Mouse (Mus musculus): Measurements from ENCODE around the gene Sorbs1. TPM values are rescaled to one million over a fixed set of nuclear protein-coding genes. Genes with fewer than 3 reads are reported as not detected.

Gene Sorbs1
- polyA plus RNA-seq, 1 experiment from 2014 or later, result 107 TPM

DNA sequence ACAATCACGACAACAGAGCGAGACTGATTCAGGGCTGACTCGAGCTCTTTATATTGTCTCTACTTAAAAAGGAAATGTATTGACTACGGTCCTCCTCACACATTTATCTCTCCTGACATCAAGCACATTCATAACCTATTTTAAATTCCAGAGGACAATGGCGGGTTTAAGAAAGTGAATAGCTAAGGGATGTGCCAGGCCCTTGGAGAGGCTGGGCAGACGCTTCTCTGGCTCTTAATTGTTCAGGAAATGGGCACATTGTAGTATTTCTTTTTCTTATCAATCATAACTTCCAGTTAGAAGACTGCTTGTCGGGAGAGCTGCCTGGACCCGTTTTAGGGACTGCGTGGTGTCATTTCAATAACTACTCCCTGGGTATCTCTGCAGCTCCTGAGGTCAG, 20.7 kb downstream of the Sorbs1 start:
- H3K9ac ChIP-seq, result no peak overlapping the region
- no peak overlapping the region for H3K4me3 ChIP-seq
- H3K27me3 ChIP-seq (replicated peaks), result no peaks in the 10 kb centered on the region
- H3K4me2 ChIP-seq (replicated peaks), result no peak overlapping the region
- H3K9me3 ChIP-seq, result no peaks in the 10 kb centered on the region
- ATAC-seq (ENCODE audit: low FRiP score, low read depth), result no peak
- H3K4me1 ChIP-seq, result peaks cover 42% of the 10 kb centered on the region
- no peak overlapping the region for H3K27ac ChIP-seq
- H3K36me3 ChIP-seq, result no peaks in the 10 kb centered on the region; the same call in 1 of the 2 replicates
- 34% methylated on average over 9 of the region's 9 CpGs for WGBS

DNA sequence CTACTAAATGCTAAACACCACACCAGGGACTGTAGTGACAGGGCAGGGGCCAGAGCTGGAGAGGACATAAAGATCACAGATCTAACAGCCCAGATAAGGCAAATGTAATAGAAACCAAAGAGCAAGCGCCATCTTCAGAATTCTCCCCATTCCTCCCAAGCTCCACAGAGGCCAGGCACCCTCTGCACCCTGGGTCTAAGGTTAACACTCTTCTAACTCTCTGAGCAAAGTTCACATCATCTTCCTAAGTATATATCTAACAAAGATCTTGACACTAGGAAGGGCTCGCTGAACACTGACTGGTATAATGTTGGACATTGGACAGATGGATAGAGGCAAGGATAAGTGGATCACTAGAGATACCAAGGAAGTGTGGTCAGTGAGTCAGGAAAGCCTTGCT, 22.1 kb downstream of the Sorbs1 start:
- Histone ChIP-seq H3K27me3 (replicated peaks) (no peaks in the 10 kb centered on the region), H3K27ac (no peak overlapping the region), H3K4me1 (peaks cover 48% of the 10 kb centered on the region), H3K4me2 (replicated peaks) (no peak overlapping the region), H3K36me3 (no peaks in the 10 kb centered on the region; the same call in 1 of the 2 replicates), H3K4me3 (no peak overlapping the region), H3K9ac (no peak overlapping the region), H3K9me3 (no peaks in the 10 kb centered on the region)
- WGBS, result 95% methylated on average over 2 of the region's 2 CpGs
- ATAC-seq (ENCODE audit: low FRiP score, low read depth), result no peak

DNA sequence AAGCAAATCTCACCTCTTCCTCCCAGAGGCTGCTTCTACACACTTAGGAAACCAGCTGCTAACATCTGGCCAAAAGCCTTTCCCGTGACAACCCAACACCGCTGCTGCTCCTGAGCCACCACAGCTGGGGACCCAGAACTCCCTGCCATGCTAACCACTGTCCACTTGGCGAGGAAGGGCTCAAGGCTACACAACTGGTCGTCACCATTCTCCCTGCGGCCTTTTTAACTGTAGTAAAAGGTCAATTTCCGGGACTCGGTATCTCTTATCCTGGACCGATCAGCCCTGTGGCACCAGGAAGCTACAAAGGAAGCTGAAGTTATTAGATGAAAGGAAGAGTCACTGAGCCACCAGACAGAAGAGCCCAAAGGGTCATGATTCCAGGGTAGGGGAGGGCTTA, 22.8 kb downstream of the Sorbs1 start:
- Histone ChIP-seq H3K27ac (no peak overlapping the region), H3K4me3 (no peak overlapping the region), H3K36me3 (no peaks in the 10 kb centered on the region), H3K27me3 (replicated peaks) (no peaks in the 10 kb centered on the region), H3K9me3 (no peaks in the 10 kb centered on the region), H3K9ac (no peak overlapping the region), H3K4me2 (replicated peaks) (no peak overlapping the region), H3K4me1 (peaks cover 48% of the 10 kb centered on the region)
- no peak for ATAC-seq (ENCODE audit: low FRiP score, low read depth)
- 84% methylated on average over 8 of the region's 8 CpGs for WGBS

DNA sequence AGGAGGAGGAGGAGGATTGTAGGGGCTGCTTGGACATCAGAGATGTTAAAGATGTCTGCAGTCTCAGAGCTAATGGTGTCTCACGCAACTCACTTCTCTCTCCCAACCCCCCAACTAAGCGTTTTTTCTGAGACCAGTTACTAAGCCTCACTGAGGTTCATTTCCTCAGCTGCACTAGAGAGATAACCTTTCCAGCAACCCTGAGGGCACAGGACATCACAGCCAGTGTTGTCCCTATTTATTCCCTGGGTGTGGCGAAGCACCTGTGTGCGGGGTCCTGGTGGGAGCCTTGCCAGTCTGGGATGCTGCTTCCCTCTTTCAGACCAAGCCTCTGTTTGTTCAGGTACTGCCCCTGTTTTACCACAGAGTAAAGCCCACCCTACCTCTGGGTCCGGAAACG, 23.9 kb downstream of the Sorbs1 start:
- Histone ChIP-seq H3K9ac (no peak overlapping the region), H3K9me3 (no peaks in the 10 kb centered on the region), H3K36me3 (no peaks in the 10 kb centered on the region), H3K27ac (no peak overlapping the region; the same call in 1 of the 2 replicates), H3K4me1 (peaks cover 48% of the 10 kb centered on the region), H3K4me2 (replicated peaks) (no peak overlapping the region), H3K27me3 (replicated peaks) (no peaks in the 10 kb centered on the region), H3K4me3 (no peak overlapping the region)
- ATAC-seq (ENCODE audit: low FRiP score, low read depth), result no peak
- 69% methylated on average over 6 of the region's 6 CpGs for WGBS

DNA sequence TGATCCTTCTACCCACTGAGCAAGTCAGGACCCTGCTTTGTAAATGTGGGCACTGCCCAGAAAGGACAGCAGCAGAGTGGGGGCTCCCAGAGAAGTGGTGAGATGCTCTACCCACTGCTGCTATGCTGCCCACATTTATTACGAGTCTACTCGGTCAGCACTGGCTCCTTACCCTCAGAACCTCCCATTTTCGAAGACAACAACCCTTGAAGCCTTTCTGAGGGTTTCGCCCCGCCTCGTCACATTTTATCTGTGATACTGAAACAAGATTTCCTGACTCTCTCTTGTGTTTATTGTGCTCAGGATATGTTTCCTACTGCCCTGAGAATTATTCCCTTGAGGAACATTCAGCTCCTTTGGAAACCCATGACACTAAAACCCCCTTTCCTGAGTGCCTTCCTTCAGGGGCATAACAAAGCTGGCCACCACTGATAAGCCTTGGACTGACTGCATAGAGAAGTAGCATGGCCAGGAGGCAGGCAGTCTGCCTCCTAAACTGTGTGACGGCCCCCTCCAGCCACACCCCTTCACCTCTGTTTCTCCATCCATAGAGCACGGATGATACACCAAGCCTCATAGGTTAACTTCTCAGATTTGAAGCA, 24.6 kb downstream of the Sorbs1 start:
- WGBS, result 71% methylated on average over 8 of the region's 8 CpGs
- Histone ChIP-seq H3K9me3 (0 out of 2 replicates have a peak, but pooled peaks cover 3% of the 10 kb centered on the region), H3K4me3 (no peak overlapping the region), H3K4me1 (peaks cover 48% of the 10 kb centered on the region), H3K4me2 (replicated peaks) (no peak overlapping the region), H3K27ac (no peak overlapping the region), H3K36me3 (no peaks in the 10 kb centered on the region), H3K27me3 (replicated peaks) (no peaks in the 10 kb centered on the region), H3K9ac (no peak overlapping the region)
- no peak for ATAC-seq (ENCODE audit: low FRiP score, low read depth)

DNA sequence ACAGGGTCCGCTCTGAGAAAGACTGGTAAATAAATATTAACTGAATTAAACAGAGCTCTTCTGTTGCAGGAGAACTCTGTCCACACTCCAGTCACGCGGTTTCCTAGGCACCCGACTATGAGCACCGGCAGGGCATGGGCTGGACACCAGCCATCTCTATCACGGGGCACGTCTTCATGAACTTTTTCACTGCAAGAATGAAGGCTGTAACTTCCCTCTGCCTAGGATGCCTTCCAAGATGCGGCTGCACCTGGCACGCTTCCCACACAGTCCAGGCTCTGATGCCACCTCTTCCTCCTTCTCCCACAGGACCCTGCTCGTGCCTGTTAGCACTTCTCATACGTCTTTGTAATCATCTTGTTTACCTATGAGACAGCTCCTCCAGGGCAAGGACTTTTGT, 26.0 kb downstream of the Sorbs1 start:
- H3K4me2 ChIP-seq (replicated peaks), result no peak overlapping the region
- no peak overlapping the region for H3K9ac ChIP-seq
- peaks cover 38% of the 10 kb centered on the region for H3K4me1 ChIP-seq
- 0 out of 2 replicates have a peak, but pooled peaks cover 6% of the 10 kb centered on the region for H3K9me3 ChIP-seq
- ATAC-seq (ENCODE audit: low FRiP score, low read depth), result peak; percentile 55; the same call in 1 of the 2 replicates
- H3K27ac ChIP-seq, result no peak overlapping the region
- no peaks in the 10 kb centered on the region for H3K27me3 ChIP-seq (replicated peaks)
- H3K4me3 ChIP-seq, result no peak overlapping the region
- 72% methylated on average over 11 of the region's 11 CpGs for WGBS
- no peaks in the 10 kb centered on the region for H3K36me3 ChIP-seq

DNA sequence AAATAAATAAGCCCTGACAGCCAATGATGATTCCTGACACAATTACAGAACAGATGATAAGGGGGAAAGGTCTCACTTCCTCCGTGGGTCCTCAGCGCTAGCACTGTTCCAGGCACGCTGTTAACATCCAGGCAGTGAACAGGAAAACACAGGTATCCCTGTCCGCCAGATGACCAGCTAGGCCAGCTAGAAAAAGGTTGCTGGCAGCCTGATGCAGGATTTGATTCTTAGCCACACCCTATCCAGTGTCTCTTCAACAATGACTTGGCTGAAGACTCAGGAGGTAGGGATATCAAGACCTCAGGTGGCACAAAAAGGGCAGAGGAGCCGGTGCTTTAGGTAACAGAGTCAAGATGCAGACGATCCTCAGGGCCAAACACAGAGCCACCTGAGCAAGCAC, 32.5 kb downstream of the Sorbs1 start:
- Histone ChIP-seq H3K9ac (no peak overlapping the region), H3K4me3 (no peak overlapping the region), H3K27ac (no peak overlapping the region), H3K36me3 (no peaks in the 10 kb centered on the region), H3K4me1 (peaks cover 7% of the 10 kb centered on the region; the same call in 1 of the 2 replicates), H3K27me3 (replicated peaks) (no peaks in the 10 kb centered on the region), H3K9me3 (0 out of 2 replicates have a peak, but pooled peaks cover 6% of the 10 kb centered on the region), H3K4me2 (replicated peaks) (no peak overlapping the region)
- no peak for ATAC-seq (ENCODE audit: low FRiP score, low read depth)
- WGBS, result 90% methylated on average over 6 of the region's 6 CpGs

DNA sequence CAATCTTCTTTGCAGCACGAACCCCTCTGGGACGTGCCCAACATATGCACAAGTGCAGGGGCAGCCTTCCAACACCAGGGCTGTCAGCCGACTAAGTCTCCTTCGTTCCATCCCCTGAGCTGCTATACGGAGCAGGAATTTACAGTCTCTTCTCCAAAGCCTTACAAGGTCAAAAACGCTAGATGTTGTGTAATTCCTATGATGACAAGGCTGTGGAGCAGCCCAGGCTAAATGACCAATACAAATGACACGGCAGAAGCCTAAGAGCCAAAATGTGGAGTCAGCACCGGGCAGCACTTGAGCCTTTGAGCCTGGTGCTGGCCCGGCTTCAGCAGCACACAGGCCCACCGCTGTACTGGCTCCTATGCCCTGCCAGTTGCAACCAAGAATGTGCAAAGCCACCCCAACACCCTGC, 35.4 kb downstream of the Sorbs1 start:
- H3K9ac ChIP-seq, result no peak overlapping the region
- 85% methylated on average over 10 of the region's 10 CpGs for WGBS
- H3K27me3 ChIP-seq (replicated peaks), result no peaks in the 10 kb centered on the region
- H3K9me3 ChIP-seq, result no peaks in the 10 kb centered on the region
- H3K27ac ChIP-seq, result no peak overlapping the region
- ATAC-seq (ENCODE audit: low FRiP score, low read depth), result no peak
- no peaks in the 10 kb centered on the region for H3K36me3 ChIP-seq
- peaks cover 7% of the 10 kb centered on the region; the same call in 1 of the 2 replicates for H3K4me1 ChIP-seq
- H3K4me2 ChIP-seq (replicated peaks), result no peak overlapping the region
- no peak overlapping the region for H3K4me3 ChIP-seq

DNA sequence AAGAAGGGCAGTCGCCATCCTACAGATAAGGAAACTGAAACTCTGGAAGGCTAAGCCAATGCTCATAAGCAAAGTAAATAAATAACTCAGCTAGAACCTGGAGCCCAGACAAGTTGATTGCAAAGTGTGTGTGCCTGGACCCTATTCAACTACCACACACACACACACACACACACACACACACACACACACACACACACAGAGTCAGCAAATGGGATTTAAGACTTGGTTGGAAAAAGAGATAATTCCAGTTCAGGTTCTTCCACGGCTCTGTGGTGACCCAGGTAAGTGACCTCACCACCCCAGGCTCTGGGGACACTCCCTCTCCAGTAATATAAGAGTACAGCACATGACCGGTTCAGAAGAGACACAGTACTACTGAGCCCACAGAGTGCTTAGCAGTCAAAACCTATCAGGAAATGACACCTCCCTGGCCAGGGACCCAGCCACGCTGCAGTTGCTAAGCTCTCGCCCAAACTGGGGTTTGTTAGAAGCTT, 36.1 kb downstream of the Sorbs1 start:
- Histone ChIP-seq H3K27me3 (replicated peaks) (no peaks in the 10 kb centered on the region), H3K9ac (no peak overlapping the region), H3K27ac (no peak overlapping the region), H3K4me1 (peaks cover 7% of the 10 kb centered on the region; the same call in 1 of the 2 replicates), H3K36me3 (no peaks in the 10 kb centered on the region), H3K4me3 (no peak overlapping the region), H3K9me3 (no peaks in the 10 kb centered on the region), H3K4me2 (replicated peaks) (no peak overlapping the region)
- no peak for ATAC-seq (ENCODE audit: low FRiP score, low read depth)
- 84% methylated on average over 5 of the region's 5 CpGs for WGBS

DNA sequence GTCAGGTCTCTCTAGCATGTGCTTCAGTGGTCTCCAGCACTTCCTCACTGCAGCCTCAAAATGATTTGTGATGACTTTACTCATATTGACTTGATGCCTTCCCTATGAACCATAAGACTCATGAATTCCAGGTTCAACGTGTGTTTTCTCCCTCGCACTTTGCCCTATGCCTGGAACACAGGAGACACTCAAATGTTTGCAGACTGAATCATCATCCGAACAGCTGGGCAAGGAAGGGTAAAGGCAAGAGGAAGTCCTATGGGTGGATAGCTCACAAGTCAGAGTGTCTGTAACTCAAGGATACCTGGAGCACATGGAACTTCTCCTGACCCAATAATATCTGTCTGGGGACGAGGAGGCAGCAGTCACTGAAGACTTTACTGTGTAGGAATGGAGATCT, 37.1 kb downstream of the Sorbs1 start:
- H3K27me3 ChIP-seq (replicated peaks), result no peaks in the 10 kb centered on the region
- H3K9ac ChIP-seq, result no peak overlapping the region
- H3K4me2 ChIP-seq (replicated peaks), result no peak overlapping the region
- no peak for ATAC-seq (ENCODE audit: low FRiP score, low read depth)
- no peak overlapping the region for H3K27ac ChIP-seq
- H3K36me3 ChIP-seq, result no peaks in the 10 kb centered on the region
- WGBS, result 92% methylated on average over 4 of the region's 4 CpGs
- H3K4me1 ChIP-seq, result peaks cover 7% of the 10 kb centered on the region; the same call in 1 of the 2 replicates
- H3K4me3 ChIP-seq, result no peak overlapping the region
- H3K9me3 ChIP-seq, result no peaks in the 10 kb centered on the region

DNA sequence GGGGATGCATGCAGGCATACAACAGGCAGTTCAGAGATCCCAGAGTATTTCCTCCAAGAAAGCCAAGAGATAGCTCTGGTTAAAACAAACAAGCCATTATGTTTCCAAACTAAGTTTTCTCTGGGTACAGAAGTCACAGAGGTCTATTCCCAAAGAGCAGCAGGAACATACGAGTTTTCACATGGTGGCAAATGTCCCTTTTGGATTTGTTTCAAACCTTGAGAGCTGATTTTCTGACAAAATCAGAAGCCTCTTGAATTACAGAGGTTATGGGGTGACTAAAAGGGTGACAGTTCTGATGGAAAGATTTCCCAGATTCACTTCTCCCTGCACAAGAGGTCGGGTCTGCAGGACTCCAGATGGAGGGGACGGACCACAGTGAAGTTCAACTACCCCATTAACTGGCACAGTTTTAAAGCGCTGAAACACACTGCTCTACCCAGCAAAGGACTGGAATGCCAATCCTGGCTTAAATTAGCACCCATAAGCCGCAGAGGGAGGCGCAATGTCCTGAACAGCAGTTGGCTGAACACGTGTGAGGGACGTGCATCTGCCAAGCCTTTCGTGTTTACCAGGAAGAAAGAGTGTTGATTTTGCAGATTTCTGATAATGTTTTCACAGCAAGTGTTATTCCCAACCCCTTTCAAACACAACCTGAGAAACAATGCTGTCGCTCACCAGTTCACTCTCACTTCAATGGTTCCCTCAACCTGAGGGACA, 41.9 kb downstream of the Sorbs1 start:
- 88% methylated on average over 10 of the region's 10 CpGs for WGBS
- peaks cover 5% of the 10 kb centered on the region; the same call in 1 of the 2 replicates for H3K4me1 ChIP-seq
- ATAC-seq (ENCODE audit: low FRiP score, low read depth), result no peak
- no peak overlapping the region for H3K9ac ChIP-seq
- peaks cover 3% of the 10 kb centered on the region; the same call in 1 of the 2 replicates for H3K36me3 ChIP-seq
- no peaks in the 10 kb centered on the region for H3K27me3 ChIP-seq (replicated peaks)
- H3K27ac ChIP-seq, result no peak overlapping the region
- H3K9me3 ChIP-seq, result no peaks in the 10 kb centered on the region
- no peak overlapping the region for H3K4me2 ChIP-seq (replicated peaks)
- H3K4me3 ChIP-seq, result no peak overlapping the region

DNA sequence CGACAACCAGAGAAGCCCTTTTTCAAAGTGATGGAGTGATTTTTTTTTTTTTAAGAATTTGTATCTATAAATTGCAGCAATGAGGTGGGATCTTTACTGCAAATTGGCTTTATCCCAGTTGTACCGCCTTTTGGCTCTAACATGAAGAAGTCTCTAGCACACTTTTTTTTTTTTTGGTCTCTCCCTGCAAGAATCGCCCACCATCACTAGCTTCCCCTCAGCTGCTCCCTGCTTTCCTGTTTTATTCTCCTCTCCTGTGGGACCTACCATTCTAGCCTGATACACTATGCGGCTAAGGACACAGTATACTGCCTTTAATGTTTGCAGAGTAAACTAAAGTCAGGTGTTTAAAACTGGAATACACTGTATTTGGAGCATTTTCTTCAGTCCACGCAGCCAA, 43.8 kb downstream of the Sorbs1 start:
- Histone ChIP-seq H3K4me1 (peaks cover 13% of the 10 kb centered on the region; the same call in 1 of the 2 replicates), H3K27me3 (replicated peaks) (no peaks in the 10 kb centered on the region), H3K4me3 (no peak overlapping the region), H3K36me3 (peaks cover 3% of the 10 kb centered on the region; the same call in 1 of the 2 replicates), H3K9ac (no peak overlapping the region), H3K4me2 (replicated peaks) (no peak overlapping the region), H3K27ac (no peak overlapping the region), H3K9me3 (no peaks in the 10 kb centered on the region)
- no peak for ATAC-seq (ENCODE audit: low FRiP score, low read depth)
- 95% methylated on average over 5 of the region's 5 CpGs for WGBS
